Mouse (Mus musculus) bone marrow, adult 2 months (tissue): ENCODE results near the gene Tbl1xr1.

Experiments used
- CTCF ChIP-seq: fragments of 200-500 bp; IDR thresholded peaks from 2 replicates; pipeline ENCODE4 v1.5.1; 2011; ENCODE audit warnings: low read length, control low read depth; ENCODE audit not compliant: control insufficient read depth, insufficient read depth
- POLR2A ChIP-seq: fragments of 200-500 bp; IDR thresholded peaks from 2 replicates; pipeline ENCODE4 v1.6.1; 2011; ENCODE audit warnings: low read depth, mild to moderate bottlenecking, control low read depth, low read length, borderline replicate concordance; ENCODE audit not compliant: control insufficient read depth

GRCm38 (mm10) chr3:22172410-22172809 is 96.0 kb downstream of the Tbl1xr1 start:
- TF ChIP-seq CTCF (no peak), POLR2A (no peak)
